Mouse (Mus musculus): ENCODE data around the gene Mms22l. TPM values are rescaled to one million over a fixed set of nuclear protein-coding genes. Genes with fewer than 3 reads are reported as not detected.
"Not testable (repeated sequence)": the region's sequence is repeated elsewhere in the genome, so short reads cannot be mapped to it uniquely, and the experiment has no call there.

Gene Mms22l
- total RNA-seq, 2 experiments from 2014 or later: 0.68 to 0.69 TPM

GRCm38 (mm10) chr4:24609564-24609963 lies 113.3 kb downstream of the Mms22l start:
- DNase-seq: no peak
- intact Hi-C loops (cut with DNase I): no loop called here

GRCm38 (mm10) chr4:24620005-24620404 lies 123.8 kb downstream of the Mms22l start:
- intact Hi-C loops (cut with DNase I): no loop called here
- DNase-seq: no peak

GRCm38 (mm10) chr4:24620440-24620839 lies 124.2 kb downstream of the Mms22l start:
- no peak for DNase-seq
- intact Hi-C loops (cut with DNase I): no loop called here

- intact Hi-C loops (cut with DNase I): no loop called here
- DNase-seq: no peak
These were observed 125.4 kb downstream of the Mms22l start for GRCm38 (mm10) chr4:24621422-24622187.

GRCm38 (mm10) chr4:24625951-24626584 lies 129.8 kb downstream of the Mms22l start:
- DNase-seq: no peak
- intact Hi-C loops (cut with DNase I): no loop called here

- DNase-seq: no peak
- intact Hi-C loops (cut with DNase I): no loop called here
These were observed 130.4 kb downstream of the Mms22l start for GRCm38 (mm10) chr4:24626686-24627085.

GRCm38 (mm10) chr4:24627871-24628270 lies 131.6 kb downstream of the Mms22l start:
- intact Hi-C loops (cut with DNase I): no loop called here
- DNase-seq: no peak

GRCm38 (mm10) chr4:24630430-24630829 lies 134.2 kb downstream of the Mms22l start:
- no peak for DNase-seq
- intact Hi-C loops (cut with DNase I): no loop called here

GRCm38 (mm10) chr4:24631177-24631911 lies 135.1 kb downstream of the Mms22l start:
- no peak for DNase-seq
- intact Hi-C loops (cut with DNase I): no loop called here

- DNase-seq: no peak
- intact Hi-C loops (cut with DNase I): no loop called here
These were observed 146.1 kb downstream of the Mms22l start for GRCm38 (mm10) chr4:24642306-24642705.

GRCm38 (mm10) chr4:24644735-24645134 lies 148.5 kb downstream of the Mms22l start:
- intact Hi-C loops (cut with DNase I); DNase-seq: not testable (repeated sequence)

Data from heart, postnatal 36 days (tissue).